In genomic region chr17:35996949-35997348, GRCm38 (mm10) we compare ENCODE assay signal across 8 mouse cellular contexts. TPM values are rescaled to one million over a fixed set of nuclear protein-coding genes. Genes with fewer than 3 reads are reported as not detected.
DNase-seq lines count a peak whose midpoint lies in the region; ATAC-seq lines count a peak whose summit lies in the region.

No protein-coding gene starts in this region.

- DNase-seq in WW6 (ENCODE audit: low read depth, low spot score): peak; percentile 89
- peak; percentile 89 to 95 for DNase-seq in gastrocnemius, adult 8-10 months (ENCODE audit: low spot score in 2 of 2)
- peak; percentile 99 for DNase-seq in hindlimb bud, embryonic 11.5 days (ENCODE audit: extremely low spot score, low read depth, low spot score)
- DNase-seq in left cerebral cortex, adult 8-10 months (ENCODE audit: low spot score in 2 of 2): peak; percentile 81 to 90
- DNase-seq in right cerebral cortex, postnatal 10 days (ENCODE audit: low spot score in 2 of 2): peak; percentile 93 to 95
- peak; percentile 93 for DNase-seq in urinary bladder, postnatal 25 days (ENCODE audit: low spot score)

- peaks cover 27% of the 10 kb centered on the region for H3K36me3 ChIP-seq in megakaryocyte, embryonic 14.5 days (replicated peaks; ENCODE audit: low read length)

- H3K4me1 ChIP-seq in megakaryocyte, embryonic 14.5 days: peaks cover 66% of the 10 kb centered on the region

- peak; percentile 53 for ATAC-seq in common myeloid progenitor, adult 5-6 weeks (replicated peaks; ENCODE audit: low read depth, poor library complexity, severe bottlenecking)

- H3K27me3 ChIP-seq in megakaryocyte, embryonic 14.5 days (replicated peaks): no peaks in the 10 kb centered on the region

- H3K4me3 ChIP-seq in megakaryocyte, embryonic 14.5 days (replicated peaks): peak overlapping the region; percentile 78

- H3K9me3 ChIP-seq in megakaryocyte, embryonic 14.5 days: peaks cover 13% of the 10 kb centered on the region

RNA-seq across cellular contexts. Expression of gene Prr3, which starts 16.9 kb away (rescaled TPM):
- total RNA-seq in common myeloid progenitor, adult 5-6 weeks (2017): 8.3 and 9.7 TPM in 2 replicates
- total RNA-seq in gastrocnemius, adult 8-10 months (2022): 1 to 10 TPM; 1.5 to 2.5 (median 1.9) TPM
- total RNA-seq in left cerebral cortex, adult 8-10 months (2022): 10 to 100 TPM; 35.3 to 44.5 (median 38.4) TPM
- 11.4 and 13.7 TPM in 2 replicates for polyA plus RNA-seq in megakaryocyte, embryonic 14.5 days (2012; ENCODE audit: insufficient read depth, low replicate concordance)

RNA-seq across cellular contexts. Expression of gene Gnl1, which starts 17.3 kb away (rescaled TPM):
- 23.0 and 23.1 TPM in 2 replicates for total RNA-seq in common myeloid progenitor, adult 5-6 weeks (2017)
- total RNA-seq in gastrocnemius, adult 8-10 months (2022): 10 to 100 TPM; 24.1 to 31.8 (median 29.1) TPM
- 100 to 1,000 TPM; 180 to 196 (median 184) TPM for total RNA-seq in left cerebral cortex, adult 8-10 months (2022)
- 63.9 and 75.7 TPM in 2 replicates for polyA plus RNA-seq in megakaryocyte, embryonic 14.5 days (2012; ENCODE audit: insufficient read depth, low replicate concordance)

RNA-seq across cellular contexts. Expression of gene H2-T24, which starts 23.4 kb away (rescaled TPM):
- total RNA-seq in common myeloid progenitor, adult 5-6 weeks (2017): 15.3 and 16.4 TPM in 2 replicates
- total RNA-seq in gastrocnemius, adult 8-10 months (2022): 1 to 10 TPM in 1 of 4 experiments, under 1 TPM in 3; 0.82 to 1.6 (median 0.93) TPM
- 1 to 10 TPM; 1.1 to 3.3 (median 1.6) TPM for total RNA-seq in left cerebral cortex, adult 8-10 months (2022)
- 3.9 TPM in 1 of 2 replicates, not detected in the other for polyA plus RNA-seq in megakaryocyte, embryonic 14.5 days (2012; ENCODE audit: insufficient read depth, low replicate concordance)

RNA-seq across cellular contexts. Expression of gene Abcf1, which starts 27.4 kb away (rescaled TPM):
- total RNA-seq in common myeloid progenitor, adult 5-6 weeks (2017): 236 and 291 TPM in 2 replicates
- total RNA-seq in gastrocnemius, adult 8-10 months (2022): 10 to 100 TPM; 74.2 to 79.3 (median 78.7) TPM
- total RNA-seq in left cerebral cortex, adult 8-10 months (2022): 10 to 100 TPM; 60.6 to 75.4 (median 65.0) TPM
- polyA plus RNA-seq in megakaryocyte, embryonic 14.5 days (2012; ENCODE audit: insufficient read depth, low replicate concordance): 86.0 and 161 TPM in 2 replicates

RNA-seq across cellular contexts. Expression of gene H2-T23, which starts 35.7 kb away (rescaled TPM):
- total RNA-seq in common myeloid progenitor, adult 5-6 weeks (2017): 128 and 151 TPM in 2 replicates
- total RNA-seq in gastrocnemius, adult 8-10 months (2022): 1 to 10 TPM; 5.6 to 9.3 (median 7.1) TPM
- total RNA-seq in left cerebral cortex, adult 8-10 months (2022): 10 to 100 TPM; 15.9 to 25.5 (median 21.3) TPM
- polyA plus RNA-seq in megakaryocyte, embryonic 14.5 days (2012; ENCODE audit: insufficient read depth, low replicate concordance): 13.8 and 44.0 TPM in 2 replicates

Comparison
In these comparisons a context has a peak if more than half of its experiments do, and no peak if none do; other contexts are left out.
1. Peak in every context shown above with its lines: DNase-seq, ATAC-seq and H3K4me3 ChIP-seq.